Mouse (Mus musculus) myocyte (in vitro differentiated cells): ENCODE measurements around the gene Bmpr1b.

Experiments used
- POLR2A ChIP-seq: IDR thresholded peaks from one replicate; pipeline ENCODE4 v1.6.1; 2011; ENCODE audit warnings: low read depth, mild to moderate bottlenecking, control low read depth, moderate library complexity; ENCODE audit not compliant: insufficient read length
- POLR2AphosphoS2 ChIP-seq: IDR thresholded peaks from one replicate; pipeline ENCODE4 v1.6.1; 2011; ENCODE audit warnings: low read depth, control low read depth; ENCODE audit not compliant: insufficient read length

DNA sequence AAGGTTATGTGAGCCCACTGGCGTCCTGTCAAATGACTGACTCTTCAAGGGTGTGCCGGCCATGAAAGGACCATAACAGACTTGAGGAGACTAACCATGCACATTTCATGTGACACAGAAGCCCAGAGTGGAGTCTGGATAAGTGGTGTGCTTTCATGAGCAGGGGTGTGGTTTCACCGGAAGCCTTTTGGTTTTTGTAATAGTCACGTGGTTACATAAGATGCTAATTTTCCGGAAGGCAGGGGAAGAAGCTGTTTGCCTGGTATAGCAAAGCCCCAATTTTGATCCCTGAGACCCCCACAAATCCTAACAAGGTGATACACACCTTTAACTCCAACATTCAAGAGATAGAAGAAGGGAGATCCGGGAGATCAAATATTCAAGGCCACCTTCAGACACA lies 38.3 kb upstream of the Bmpr1b start:
- no peak for TF ChIP-seq POLR2A
- no peak for TF ChIP-seq POLR2AphosphoS2
